ENCODE assay signal across 13 mouse cellular contexts in genomic region chr12:103434861-103435260, GRCm38 (mm10). TPM values are rescaled to one million over a fixed set of nuclear protein-coding genes. Genes with fewer than 3 reads are reported as not detected.
DNase-seq lines count a peak whose midpoint lies in the region; ATAC-seq and TF ChIP-seq lines count a peak whose summit lies in the region.
"Had no signal": no experiment of that assay in that cellular context is flagged by ENCODE, and none has a peak within 500 bp of the region (broad histone marks: within the 10 kb centered on the region; RNA-seq: fewer than 3 reads in every experiment).

No protein-coding gene starts in this region.

- no peaks in the 10 kb centered on the region for H3K9me3 ChIP-seq in heart, embryonic 12.5 days (replicated peaks)
- no peaks in the 10 kb centered on the region for H3K9me3 ChIP-seq in liver, embryonic 12.5 days (replicated peaks)
- H3K9me3 ChIP-seq in liver, embryonic 11.5 days (ENCODE audit: control insufficient read depth, low read length) = no peaks in the 10 kb centered on the region
- no peaks in the 10 kb centered on the region for H3K9me3 ChIP-seq in liver, embryonic 15.5 days (replicated peaks)
- H3K9me3 ChIP-seq: forebrain, embryonic 13.5 days had no signal

- H3K27ac ChIP-seq in heart, embryonic 12.5 days (ENCODE audit: poor library complexity, severe bottlenecking) = no peak overlapping the region
- H3K27ac ChIP-seq in liver, embryonic 12.5 days = no peak overlapping the region
- no peak overlapping the region for H3K27ac ChIP-seq in liver, embryonic 11.5 days (ENCODE audit: low read depth, low read length)
- peak overlapping the region; percentile 84 for H3K27ac ChIP-seq in bone marrow, adult 2 months (ENCODE audit: control insufficient read depth, insufficient read depth, low read depth, low read length, poor library complexity)
- H3K27ac ChIP-seq in liver, embryonic 15.5 days (replicated peaks) = no peak overlapping the region
- H3K27ac ChIP-seq: forebrain, embryonic 13.5 days had no signal

- H3K36me3 ChIP-seq in heart, embryonic 12.5 days = no peaks in the 10 kb centered on the region
- H3K36me3 ChIP-seq in liver, embryonic 12.5 days = no peaks in the 10 kb centered on the region
- H3K36me3 ChIP-seq in liver, embryonic 11.5 days (ENCODE audit: control insufficient read depth, insufficient read depth, low read length) = no peaks in the 10 kb centered on the region
- no peaks in the 10 kb centered on the region for H3K36me3 ChIP-seq in liver, embryonic 15.5 days (replicated peaks)

- DNase-seq in heart, adult 18-20 months = no peak
- no peak for DNase-seq in liver, embryonic 11.5 days (ENCODE audit: low spot score)
- DNase-seq in cerebellum, adult 11-12 months = no peak
- no peak for DNase-seq in c-Kit-positive CD71-positive TER-119-positive erythroid progenitor cells, embryonic 14.5 days (ENCODE audit: low spot score)
- DNase-seq: kidney, postnatal 36 days; retina, postnatal 1 day had no signal

- TF ChIP-seq CTCF in bone marrow, adult 2 months (IDR thresholded peaks at IDR 0.05; ENCODE audit: control insufficient read depth, insufficient read depth, low read length) = no peak

- H3K9ac ChIP-seq in heart, embryonic 12.5 days = no peak overlapping the region
- no peak overlapping the region for H3K9ac ChIP-seq in liver, embryonic 12.5 days
- no peak overlapping the region for H3K9ac ChIP-seq in liver, embryonic 11.5 days (ENCODE audit: low read depth, low read length)
- H3K9ac ChIP-seq in liver, embryonic 15.5 days = no peak overlapping the region
- H3K9ac ChIP-seq: forebrain, embryonic 13.5 days had no signal

- TF ChIP-seq POLR2A in bone marrow, adult 2 months (IDR thresholded peaks at IDR 0.05; ENCODE audit: borderline replicate concordance, control insufficient read depth, low read depth, low read length) = no peak

- no peaks in the 10 kb centered on the region for H3K4me1 ChIP-seq in heart, embryonic 12.5 days (replicated peaks)
- no peaks in the 10 kb centered on the region for H3K4me1 ChIP-seq in liver, embryonic 12.5 days
- H3K4me1 ChIP-seq in liver, embryonic 11.5 days (replicated peaks; ENCODE audit: control insufficient read depth, insufficient read depth, low read length) = no peaks in the 10 kb centered on the region
- H3K4me1 ChIP-seq in bone marrow, adult 2 months (ENCODE audit: control insufficient read depth, insufficient read depth, low read length) = peaks cover 4% of the 10 kb centered on the region
- peaks cover 9% of the 10 kb centered on the region; the same call in 1 of the 2 replicates for H3K4me1 ChIP-seq in liver, embryonic 15.5 days (replicated peaks)
- H3K4me1 ChIP-seq: forebrain, embryonic 13.5 days had no signal

- peak overlapping the region; percentile 38 for H3K4me2 ChIP-seq in heart, embryonic 12.5 days
- H3K4me2 ChIP-seq in liver, embryonic 12.5 days = 0 out of 2 replicates have a peak overlapping the region, but pooled peaks have one; percentile 22
- no peak overlapping the region for H3K4me2 ChIP-seq in liver, embryonic 11.5 days
- H3K4me2 ChIP-seq in liver, embryonic 15.5 days = peak overlapping the region; percentile 52
- H3K4me2 ChIP-seq: forebrain, embryonic 13.5 days had no signal

- no peak overlapping the region for H3K4me3 ChIP-seq in heart, embryonic 12.5 days
- no peak overlapping the region for H3K4me3 ChIP-seq in liver, embryonic 12.5 days
- H3K4me3 ChIP-seq in liver, embryonic 11.5 days (ENCODE audit: low read depth, low read length) = no peak overlapping the region
- peak overlapping the region; percentile 46 for H3K4me3 ChIP-seq in bone marrow, adult 2 months (replicated peaks; ENCODE audit: control insufficient read depth, low read depth, low read length)
- peak overlapping the region; percentile 25; the same call in 1 of the 2 replicates for H3K4me3 ChIP-seq in liver, embryonic 15.5 days (replicated peaks)
- H3K4me3 ChIP-seq: forebrain, embryonic 13.5 days had no signal

- ATAC-seq in heart, embryonic 12.5 days (ENCODE audit: insufficient number of reproducible peaks, low FRiP score) = no peak
- ATAC-seq in liver, embryonic 12.5 days = no peak
- ATAC-seq in liver, embryonic 11.5 days (replicated peaks; ENCODE audit: low FRiP score) = no peak
- no peak for ATAC-seq in liver, embryonic 15.5 days (ENCODE audit: insufficient read depth)
- ATAC-seq: forebrain, embryonic 13.5 days had no signal

- no peaks in the 10 kb centered on the region for H3K27me3 ChIP-seq in heart, embryonic 12.5 days (replicated peaks)
- no peaks in the 10 kb centered on the region for H3K27me3 ChIP-seq in liver, embryonic 12.5 days (replicated peaks)
- H3K27me3 ChIP-seq in liver, embryonic 11.5 days (replicated peaks; ENCODE audit: control insufficient read depth, insufficient read depth, low read length) = no peaks in the 10 kb centered on the region
- no peaks in the 10 kb centered on the region for H3K27me3 ChIP-seq in liver, embryonic 15.5 days
- H3K27me3 ChIP-seq: forebrain, embryonic 13.5 days had no signal

RNA-seq across cellular contexts. Expression of gene Ifi27, which starts 0.8 kb away (rescaled TPM):
- polyA plus RNA-seq in heart, embryonic 12.5 days (2016; fragmentation: Nextera tagmentation; extraction: Ambion mirVana) = 23.7 and 26.3 TPM in 2 replicates
- total RNA-seq in heart, adult 18-20 months (2021) = 100 to 1,000 TPM in 1 of 2 experiments, 10 to 100 TPM in 1; 53.9 to 125 TPM
- polyA plus RNA-seq in liver, embryonic 12.5 days (2016; fragmentation: Nextera tagmentation; extraction: Ambion mirVana) = 9.8 and 11.6 TPM in 2 replicates
- 6.6 and 6.8 TPM in 2 replicates for polyA plus RNA-seq in liver, embryonic 11.5 days (2014; fragmentation: Nextera tagmentation; extraction: Ambion mirVana)
- 114 and 211 TPM in 2 replicates for polyA plus RNA-seq in bone marrow, adult 2 months (2011; ENCODE audit: insufficient read depth, insufficient read length, low replicate concordance, missing spikeins)
- 26.4 and 31.5 TPM in 2 replicates for polyA plus RNA-seq in liver, embryonic 15.5 days (2015; fragmentation: Nextera tagmentation; extraction: Ambion mirVana)

RNA-seq across cellular contexts. Expression of gene Ifi27l2a, which starts 8.6 kb away (rescaled TPM):
- polyA plus RNA-seq in heart, embryonic 12.5 days (2016; fragmentation: Nextera tagmentation; extraction: Ambion mirVana) = 3.6 and 4.5 TPM in 2 replicates
- 10 to 100 TPM; 48.4 to 73.7 TPM for total RNA-seq in heart, adult 18-20 months (2021)
- polyA plus RNA-seq in liver, embryonic 12.5 days (2016; fragmentation: Nextera tagmentation; extraction: Ambion mirVana) = 1.4 and 1.6 TPM in 2 replicates
- polyA plus RNA-seq in liver, embryonic 11.5 days (2014; fragmentation: Nextera tagmentation; extraction: Ambion mirVana) = 1.2 and 1.5 TPM in 2 replicates
- 31.6 and 112 TPM in 2 replicates for polyA plus RNA-seq in bone marrow, adult 2 months (2011; ENCODE audit: insufficient read depth, insufficient read length, low replicate concordance, missing spikeins)
- polyA plus RNA-seq in liver, embryonic 15.5 days (2015; fragmentation: Nextera tagmentation; extraction: Ambion mirVana) = 12.7 and 15.7 TPM in 2 replicates

RNA-seq across cellular contexts. Expression of gene Ddx24, which starts 9.2 kb away (rescaled TPM):
- polyA plus RNA-seq in heart, embryonic 12.5 days (2016; fragmentation: Nextera tagmentation; extraction: Ambion mirVana) = 72.3 and 78.7 TPM in 2 replicates
- total RNA-seq in heart, adult 18-20 months (2021) = 10 to 100 TPM; 88.3 to 91.5 TPM
- 69.1 and 72.6 TPM in 2 replicates for polyA plus RNA-seq in liver, embryonic 12.5 days (2016; fragmentation: Nextera tagmentation; extraction: Ambion mirVana)
- polyA plus RNA-seq in liver, embryonic 11.5 days (2014; fragmentation: Nextera tagmentation; extraction: Ambion mirVana) = 94.0 and 97.0 TPM in 2 replicates
- polyA plus RNA-seq in bone marrow, adult 2 months (2011; ENCODE audit: insufficient read depth, insufficient read length, low replicate concordance, missing spikeins) = 23.2 and 40.5 TPM in 2 replicates
- polyA plus RNA-seq in liver, embryonic 15.5 days (2015; fragmentation: Nextera tagmentation; extraction: Ambion mirVana) = 32.3 and 47.5 TPM in 2 replicates

RNA-seq across cellular contexts. Expression of gene Ifi27l2b, which starts 22.2 kb away (rescaled TPM):
- 0.31 TPM in 1 of 2 replicates, not detected in the other for polyA plus RNA-seq in heart, embryonic 12.5 days (2016; fragmentation: Nextera tagmentation; extraction: Ambion mirVana)
- not detected for total RNA-seq in heart, adult 18-20 months (2021)
- polyA plus RNA-seq in liver, embryonic 12.5 days (2016; fragmentation: Nextera tagmentation; extraction: Ambion mirVana) = not detected in 2 replicates
- polyA plus RNA-seq in liver, embryonic 11.5 days (2014; fragmentation: Nextera tagmentation; extraction: Ambion mirVana) = not detected in 2 replicates
- not detected in 2 replicates for polyA plus RNA-seq in bone marrow, adult 2 months (2011; ENCODE audit: insufficient read depth, insufficient read length, low replicate concordance, missing spikeins)
- polyA plus RNA-seq in liver, embryonic 15.5 days (2015; fragmentation: Nextera tagmentation; extraction: Ambion mirVana) = not detected in 2 replicates
- total RNA-seq: common myeloid progenitor, adult 5-6 weeks had no signal
- polyA plus RNA-seq: forebrain, embryonic 13.5 days; limb, embryonic 11.5 days had no signal

RNA-seq across cellular contexts. Expression of gene 9330161L09Rik, which starts 27.2 kb away (rescaled TPM):
- 0.39 and 0.46 TPM in 2 replicates for polyA plus RNA-seq in heart, embryonic 12.5 days (2016; fragmentation: Nextera tagmentation; extraction: Ambion mirVana)
- total RNA-seq in heart, adult 18-20 months (2021) = 1 to 10 TPM; 1.2 to 1.6 TPM
- 0.18 and 0.24 TPM in 2 replicates for polyA plus RNA-seq in liver, embryonic 12.5 days (2016; fragmentation: Nextera tagmentation; extraction: Ambion mirVana)
- polyA plus RNA-seq in liver, embryonic 11.5 days (2014; fragmentation: Nextera tagmentation; extraction: Ambion mirVana) = 0.25 and 0.80 TPM in 2 replicates
- polyA plus RNA-seq in bone marrow, adult 2 months (2011; ENCODE audit: insufficient read depth, insufficient read length, low replicate concordance, missing spikeins) = 0.99 TPM in 1 of 2 replicates, not detected in the other
- polyA plus RNA-seq in liver, embryonic 15.5 days (2015; fragmentation: Nextera tagmentation; extraction: Ambion mirVana) = 0.12 and 0.26 TPM in 2 replicates

Comparison
In these comparisons a context has a peak if more than half of its experiments do, and no peak if none do; other contexts are left out.
1. H3K4me3 ChIP-seq: peak in bone marrow, adult 2 months (single experiment) and liver, embryonic 15.5 days (single experiment); none in heart, embryonic 12.5 days (single experiment), liver, embryonic 12.5 days (single experiment) and liver, embryonic 11.5 days (single experiment).